Mouse (Mus musculus) embryonic facial prominence, embryonic 10.5 days (tissue): ENCODE data around the gene P2rx4. TPM values are rescaled to one million over a fixed set of nuclear protein-coding genes. Genes with fewer than 3 reads are reported as not detected.
"Not testable (repeated sequence)": the region's sequence is repeated elsewhere in the genome, so short reads cannot be mapped to it uniquely, and the experiment has no call there.

Source experiments
- DNase-seq: peaks from one replicate; pipeline ENCODE4 v3.0.0-alpha.2; 2017; ENCODE audit warnings: low spot score
- H3K27ac ChIP-seq: fragments of 300-500 bp; sonication (generic); replicated peaks from 2 replicates; pipeline ENCODE4 v1.5.1; 2016; ENCODE audit warnings: mild to moderate bottlenecking
- H3K27me3 ChIP-seq: fragments of 300-500 bp; sonication (generic); replicated peaks from 2 replicates; pipeline ENCODE4 v1.6.1; 2016; ENCODE audit warnings: low read depth, mild to moderate bottlenecking; ENCODE audit not compliant: poor library complexity, severe bottlenecking
- H3K36me3 ChIP-seq: fragments of 300-500 bp; sonication (generic); replicated peaks from 2 replicates; pipeline ENCODE4 v1.6.1; 2016; ENCODE audit warnings: mild to moderate bottlenecking, moderate library complexity
- H3K4me1 ChIP-seq: fragments of 300-500 bp; sonication (generic); 2 replicates; pipeline ENCODE4 v1.6.1; 2016
- H3K4me3 ChIP-seq: fragments of 300-500 bp; sonication (generic); 2 replicates; pipeline ENCODE4 v1.5.1; 2016; ENCODE audit warnings: mild to moderate bottlenecking, moderate library complexity
- H3K9me3 ChIP-seq: fragments of 300-500 bp; sonication (generic); 2 replicates; pipeline ENCODE4 v1.6.1; 2016; ENCODE audit warnings: mild to moderate bottlenecking
- WGBS: fragments of 180-500 bp; shearing (Covaris S2); methylation state at CpG from one replicate; pipeline ENCODE4 v1.1.7; 2016; 5-methylcytosine and 5-hydroxymethylcytosine counted together
- polyA plus RNA-seq: library from polyadenylated mRNA; unstranded; fragments of >200 nt; fragmentation: Nextera tagmentation; extraction: Ambion mirVana; gene quantifications from 2 replicates; pipeline ENCODE4 v1.2.1, GENCODE M21; 2016

P2rx4 gene
- polyA plus RNA-seq = 5.1 and 6.5 TPM in 2 replicates

DNA sequence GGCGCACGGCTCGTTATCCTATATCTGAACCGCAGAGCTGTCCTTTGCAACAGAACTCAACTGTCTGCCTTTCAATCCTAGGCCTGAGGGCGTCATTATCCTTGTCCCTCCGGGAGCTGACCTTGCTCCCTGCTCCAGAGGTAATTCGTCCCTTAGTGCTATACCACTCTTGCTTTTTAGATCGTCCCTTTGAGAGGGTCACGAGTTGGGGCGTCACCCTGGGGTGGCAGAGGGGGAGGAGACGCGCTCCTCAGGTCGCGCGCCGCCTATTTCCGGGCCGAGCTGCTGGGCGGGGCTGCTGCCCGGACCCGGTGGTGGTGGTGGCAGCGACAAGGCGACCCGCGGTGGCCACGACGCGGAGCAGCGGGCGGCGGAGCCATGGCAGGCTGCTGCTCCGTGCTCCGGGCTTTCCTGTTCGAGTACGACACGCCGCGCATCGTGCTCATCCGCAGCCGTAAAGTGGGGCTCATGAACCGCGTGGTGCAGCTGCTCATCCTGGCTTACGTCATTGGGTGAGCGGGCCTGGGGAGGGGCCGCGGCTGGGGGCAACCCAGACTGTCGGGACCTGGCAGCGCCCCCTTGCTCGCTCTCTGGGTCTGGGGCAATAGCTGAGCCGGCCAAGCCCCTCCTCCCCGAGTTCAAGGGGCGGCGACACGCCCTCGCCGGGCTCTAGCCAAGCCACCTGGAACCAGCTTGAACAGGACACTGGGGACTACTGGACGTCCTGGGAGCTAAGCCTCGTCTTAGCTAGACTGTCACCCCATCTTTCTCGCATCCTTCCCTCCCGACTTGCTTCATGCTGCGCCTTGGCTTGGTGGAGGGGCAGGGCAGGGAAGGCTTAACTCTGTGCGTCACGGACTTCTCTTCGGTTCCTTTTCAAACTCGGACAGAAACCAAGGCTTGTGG, at the start of gene P2rx4:
Gene P2rx4 (plus strand): TSS at position 269 of the 906 bp plus-strand sequence.
- Histone ChIP-seq H3K4me3 (peak within 1 kb of the TSS; percentile 79), H3K27ac (peak within 1 kb of the TSS; percentile 85), H3K36me3 (no peaks in the 10 kb centered on the region), H3K27me3 (peaks cover 9% of the 10 kb centered on the region; the same call in 1 of the 2 replicates), H3K4me1 (peaks cover 16% of the 10 kb centered on the region), H3K9me3 (no peaks in the 10 kb centered on the region)
- 1% methylated on average over 66 of the region's 66 CpGs for WGBS
- DNase-seq = peak; percentile 83

DNA sequence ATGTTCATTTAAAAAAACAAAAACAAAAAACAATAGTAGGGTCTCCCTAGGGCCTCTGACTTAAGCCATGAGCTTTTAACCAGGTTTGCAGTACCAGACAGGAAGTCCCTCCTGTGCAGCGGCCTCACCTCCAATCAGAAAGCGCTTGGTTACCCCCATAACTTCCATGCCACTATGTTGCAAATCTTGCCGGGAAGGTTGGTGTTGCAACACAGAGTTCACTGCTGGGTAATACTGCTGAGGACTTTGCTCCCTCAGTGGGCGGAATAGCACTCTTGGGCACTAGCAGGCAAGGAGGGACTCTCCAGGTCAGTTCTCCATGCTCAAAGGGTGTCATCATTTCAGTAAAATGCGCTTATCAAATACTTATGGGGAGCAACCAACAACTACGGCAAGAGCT, 44.8 kb upstream of the P2rx4 start:
- no peaks in the 10 kb centered on the region for H3K36me3 ChIP-seq
- peaks cover 11% of the 10 kb centered on the region for H3K4me1 ChIP-seq
- no peaks in the 10 kb centered on the region for H3K27me3 ChIP-seq
- H3K4me3 ChIP-seq = no peak overlapping the region
- H3K9me3 ChIP-seq = no peaks in the 10 kb centered on the region
- DNase-seq = no peak
- no peak overlapping the region for H3K27ac ChIP-seq
- WGBS = 95% methylated on average over 6 of the region's 6 CpGs

DNA sequence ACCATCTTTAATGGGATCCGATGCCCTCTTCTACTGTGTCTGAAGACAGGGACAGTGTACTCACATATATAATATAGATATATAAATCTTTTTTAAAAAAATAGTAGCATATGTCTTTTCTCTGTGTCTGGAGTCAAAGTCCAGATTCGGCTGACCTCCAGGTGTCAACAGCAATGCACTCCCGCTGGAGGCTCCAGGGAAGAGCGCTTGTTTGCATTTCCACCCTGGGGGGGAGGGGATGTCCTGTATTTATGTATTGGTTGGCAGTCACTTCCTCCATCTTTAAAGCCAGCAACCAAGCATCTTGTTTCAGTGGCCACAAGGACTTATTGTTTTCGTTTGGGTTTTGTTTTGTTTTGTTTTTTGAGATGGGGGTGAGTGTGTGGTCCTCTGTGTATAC, 42.3 kb upstream of the P2rx4 start:
- Histone ChIP-seq H3K27me3 (no peaks in the 10 kb centered on the region), H3K27ac (no peak overlapping the region)

DNA sequence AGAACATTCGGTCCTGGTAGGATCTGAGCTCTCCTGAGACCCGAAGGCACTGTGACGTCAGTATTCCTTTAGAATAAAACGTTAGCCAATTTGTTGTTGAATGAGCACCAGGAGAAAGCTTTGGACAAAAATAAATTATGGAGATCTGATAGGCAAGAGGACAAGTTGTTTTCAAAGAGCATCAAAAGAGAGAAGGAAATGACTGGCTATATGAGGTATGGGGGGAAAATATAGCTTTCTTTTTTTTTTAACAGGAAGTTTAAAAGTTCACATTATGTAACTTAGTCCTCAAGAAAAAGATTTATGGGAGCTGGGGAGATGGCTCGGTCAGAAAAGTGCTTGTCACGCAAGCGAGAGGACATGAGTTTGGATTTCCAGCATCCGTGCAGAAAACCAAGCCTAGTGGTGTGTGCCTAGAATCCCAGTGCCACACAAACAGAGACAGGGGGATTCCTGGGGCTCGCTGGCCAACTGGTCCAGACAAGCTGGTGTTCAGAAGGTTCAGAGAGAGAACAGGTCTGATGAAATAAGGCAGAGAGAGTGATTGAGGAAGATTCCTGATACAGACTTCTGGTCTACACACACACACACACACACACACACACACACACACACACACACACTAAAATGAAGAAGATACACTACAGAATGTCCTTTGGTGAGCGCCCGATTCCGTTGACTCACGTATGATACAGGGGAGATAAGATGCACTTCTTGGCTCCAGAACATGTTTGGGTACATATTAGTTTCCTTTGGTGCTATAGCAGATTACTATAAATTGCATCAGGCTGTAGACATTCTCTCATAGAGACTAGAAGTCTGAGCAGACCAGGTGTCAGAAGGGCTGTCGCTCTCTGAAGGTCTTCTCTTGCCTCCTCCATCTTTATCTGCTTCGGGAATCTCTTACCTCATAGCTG, 38.1 kb upstream of the P2rx4 start:
- DNase-seq = no peak
- no peaks in the 10 kb centered on the region for H3K27me3 ChIP-seq
- no peaks in the 10 kb centered on the region for H3K9me3 ChIP-seq
- H3K36me3 ChIP-seq = no peaks in the 10 kb centered on the region
- peaks cover 11% of the 10 kb centered on the region for H3K4me1 ChIP-seq
- 87% methylated on average over 15 of the region's 15 CpGs for WGBS
- H3K4me3 ChIP-seq = no peak overlapping the region
- H3K27ac ChIP-seq = no peak overlapping the region

More for the DNA sequence above, 42.3 kb upstream of the P2rx4 start:
- H3K36me3 ChIP-seq = no peaks in the 10 kb centered on the region
- no peak for DNase-seq
- H3K4me3 ChIP-seq = no peak overlapping the region
- WGBS = 67% methylated on average over 5 of the region's 5 CpGs
- no peaks in the 10 kb centered on the region for H3K9me3 ChIP-seq
- H3K4me1 ChIP-seq = peaks cover 11% of the 10 kb centered on the region

DNA sequence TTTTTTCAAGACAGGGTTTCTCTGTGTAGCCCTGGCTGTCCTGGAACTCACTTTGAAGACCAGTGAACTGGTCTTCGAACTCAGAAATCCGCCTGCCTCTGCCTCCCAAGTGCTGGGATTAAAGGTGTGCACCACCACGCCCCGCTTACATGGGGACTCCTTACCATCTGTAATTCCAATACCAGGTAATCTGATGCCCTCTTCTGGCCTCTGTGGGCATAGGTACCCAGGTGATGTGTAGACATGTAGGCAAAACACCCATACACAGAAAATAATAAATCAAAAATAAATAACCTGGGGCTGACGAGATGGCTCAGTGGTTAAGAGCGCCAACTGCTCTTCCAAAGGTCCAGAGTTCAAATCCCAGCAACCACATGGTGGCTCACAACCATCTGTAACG, 35.7 kb upstream of the P2rx4 start:
- WGBS = 79% methylated on average over 7 of the region's 7 CpGs

DNA sequence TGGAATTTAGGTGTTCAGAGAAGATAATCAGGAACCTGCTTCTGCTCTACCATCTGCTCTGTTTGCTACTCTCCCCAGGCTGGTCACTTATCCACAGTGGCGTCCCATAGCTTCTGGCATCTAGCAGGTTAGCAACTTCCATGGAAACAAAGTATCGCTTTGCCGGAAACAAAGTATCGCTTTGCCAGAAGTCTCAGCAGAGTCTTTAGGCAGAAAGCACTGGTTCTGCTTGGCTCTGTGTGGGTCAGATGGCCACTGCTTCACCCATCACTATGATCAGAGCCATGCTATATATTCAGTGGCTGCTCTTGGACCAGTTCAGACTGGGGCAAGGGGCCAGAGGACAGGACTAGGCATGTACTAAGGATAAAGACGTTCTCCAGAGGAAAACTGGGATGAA, 35.0 kb upstream of the P2rx4 start:
- no peak overlapping the region for H3K4me3 ChIP-seq
- WGBS = 86% methylated on average over 5 of the region's 5 CpGs
- no peak for DNase-seq
- H3K36me3 ChIP-seq = no peaks in the 10 kb centered on the region
- no peaks in the 10 kb centered on the region for H3K9me3 ChIP-seq
- H3K27me3 ChIP-seq = no peaks in the 10 kb centered on the region
- no peaks in the 10 kb centered on the region for H3K4me1 ChIP-seq
- H3K27ac ChIP-seq = no peak overlapping the region

More for the DNA sequence above, 35.7 kb upstream of the P2rx4 start:
- not testable (repeated sequence) for H3K4me1 ChIP-seq, DNase-seq, H3K27me3 ChIP-seq, H3K36me3 ChIP-seq, H3K9me3 ChIP-seq, H3K27ac ChIP-seq, H3K4me3 ChIP-seq

DNA sequence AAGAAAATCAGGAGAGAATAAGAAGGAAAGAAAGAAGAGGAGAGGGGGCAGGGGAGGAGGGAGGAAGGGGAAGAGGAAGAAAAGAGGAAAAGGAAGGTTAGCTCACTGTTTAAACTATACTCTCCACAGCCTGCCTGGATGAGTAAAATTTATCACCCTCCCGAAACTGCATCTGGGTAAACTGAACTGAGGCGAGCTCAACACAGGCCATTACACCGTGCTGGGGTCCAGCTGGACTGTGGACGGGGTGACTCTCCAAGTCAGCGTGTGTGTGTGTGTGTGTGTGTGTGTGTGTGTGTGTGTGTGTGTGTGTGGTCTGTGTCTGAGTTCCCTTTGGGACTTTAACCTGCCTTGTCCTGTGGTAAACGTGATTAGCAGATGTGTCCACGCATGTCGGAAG, 31.3 kb upstream of the P2rx4 start:
- Histone ChIP-seq H3K27me3 (no peaks in the 10 kb centered on the region), H3K27ac (no peak overlapping the region), H3K36me3 (no peaks in the 10 kb centered on the region), H3K9me3 (no peaks in the 10 kb centered on the region), H3K4me3 (no peak overlapping the region), H3K4me1 (no peaks in the 10 kb centered on the region)
- DNase-seq = no peak
- 84% methylated on average over 8 of the region's 8 CpGs for WGBS

DNA sequence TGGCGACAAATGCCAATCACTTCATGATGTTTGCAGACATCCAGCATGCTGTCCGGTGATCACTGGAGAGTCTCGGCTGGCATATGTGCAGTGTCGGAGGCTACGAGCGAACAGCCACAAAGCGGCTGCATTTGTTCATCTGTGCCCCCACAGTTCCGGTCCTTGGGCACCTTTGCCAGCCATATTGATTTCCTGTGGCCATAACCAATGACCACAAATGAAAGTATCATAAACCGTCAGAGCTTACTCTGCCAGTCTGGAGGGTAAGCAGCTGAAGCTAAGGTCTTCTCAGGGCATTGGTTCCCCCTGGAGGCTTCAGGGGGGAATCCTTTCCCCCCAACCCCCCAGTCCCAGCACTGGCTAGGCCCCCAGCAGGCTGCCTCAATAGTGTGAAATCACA, 29.4 kb upstream of the P2rx4 start:
- no peaks in the 10 kb centered on the region for H3K4me1 ChIP-seq
- no peak overlapping the region for H3K4me3 ChIP-seq
- DNase-seq = no peak
- WGBS = 91% methylated on average over 9 of the region's 9 CpGs
- H3K27ac ChIP-seq = no peak overlapping the region
- no peaks in the 10 kb centered on the region for H3K27me3 ChIP-seq
- no peaks in the 10 kb centered on the region for H3K36me3 ChIP-seq
- no peaks in the 10 kb centered on the region for H3K9me3 ChIP-seq

DNA sequence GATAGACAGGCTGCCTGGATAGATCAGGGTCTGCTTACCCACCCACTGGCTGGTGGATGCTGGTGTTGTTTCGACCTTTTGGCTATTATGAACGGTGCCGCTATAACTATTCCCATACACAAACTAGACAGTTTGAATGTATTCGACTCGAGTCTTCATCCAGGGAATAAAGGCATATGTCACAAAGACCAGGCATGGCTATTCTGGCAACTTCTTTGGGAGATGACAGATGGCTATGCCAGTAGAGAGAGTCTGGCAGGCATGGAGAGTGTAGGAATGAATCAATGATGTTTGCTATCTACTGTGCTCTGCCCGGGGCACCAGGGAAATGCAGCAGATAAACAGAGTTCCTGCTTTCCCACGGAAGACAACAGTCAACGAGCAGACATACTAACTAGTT, 27.5 kb upstream of the P2rx4 start:
- no peak for DNase-seq
- Histone ChIP-seq H3K27me3 (no peaks in the 10 kb centered on the region), H3K4me3 (no peak overlapping the region), H3K27ac (no peak overlapping the region), H3K4me1 (no peaks in the 10 kb centered on the region), H3K9me3 (no peaks in the 10 kb centered on the region), H3K36me3 (no peaks in the 10 kb centered on the region)
- 90% methylated on average over 8 of the region's 8 CpGs for WGBS

DNA sequence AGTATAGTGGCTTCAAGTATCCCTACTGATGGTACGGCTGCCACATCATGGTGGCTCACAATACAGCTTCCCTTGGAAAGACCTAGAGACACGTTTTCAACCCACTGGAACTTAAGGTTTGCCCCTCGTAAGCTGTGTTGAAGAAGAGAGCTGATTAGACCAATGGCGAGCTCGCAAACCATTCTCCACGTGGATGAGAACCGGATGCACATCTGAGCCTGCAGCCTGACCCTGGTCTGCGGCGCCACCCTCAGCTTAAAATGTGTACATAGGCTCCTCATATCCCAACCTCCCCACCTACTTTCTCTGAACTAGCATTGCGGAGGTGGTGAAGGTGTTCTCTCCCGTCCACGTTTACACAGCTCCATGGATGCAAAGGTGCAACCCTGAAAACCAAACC, 26.1 kb upstream of the P2rx4 start:
- no peak overlapping the region for H3K27ac ChIP-seq
- H3K36me3 ChIP-seq = no peaks in the 10 kb centered on the region
- no peak overlapping the region for H3K4me3 ChIP-seq
- 84% methylated on average over 12 of the region's 12 CpGs for WGBS
- H3K9me3 ChIP-seq = no peaks in the 10 kb centered on the region
- H3K27me3 ChIP-seq = no peaks in the 10 kb centered on the region
- no peak for DNase-seq
- H3K4me1 ChIP-seq = no peaks in the 10 kb centered on the region

DNA sequence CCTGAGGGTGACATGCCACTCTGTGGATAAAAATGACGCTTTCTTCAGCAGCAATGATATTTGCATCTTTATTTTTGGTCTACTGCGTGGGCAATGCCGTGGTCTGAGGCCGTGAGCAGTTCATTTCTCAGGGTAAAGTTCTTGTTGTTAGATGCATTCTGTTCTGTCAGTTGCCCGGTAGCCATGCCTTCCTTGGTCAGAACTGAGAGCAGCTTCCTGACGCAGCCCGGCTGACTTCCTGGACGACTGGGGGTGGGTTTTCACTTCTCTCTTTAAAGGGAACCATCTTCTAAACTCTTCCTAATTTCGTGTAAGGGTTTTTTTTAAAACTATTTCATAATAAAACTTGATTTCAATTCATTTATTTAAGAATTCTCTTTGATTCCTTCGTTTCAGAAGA, 23.4 kb upstream of the P2rx4 start:
- no peaks in the 10 kb centered on the region for H3K9me3 ChIP-seq
- H3K27me3 ChIP-seq = no peaks in the 10 kb centered on the region
- no peaks in the 10 kb centered on the region for H3K36me3 ChIP-seq
- H3K4me3 ChIP-seq = no peak overlapping the region
- 83% methylated on average over 10 of the region's 10 CpGs for WGBS
- no peak overlapping the region for H3K27ac ChIP-seq
- no peaks in the 10 kb centered on the region for H3K4me1 ChIP-seq
- DNase-seq = no peak

DNA sequence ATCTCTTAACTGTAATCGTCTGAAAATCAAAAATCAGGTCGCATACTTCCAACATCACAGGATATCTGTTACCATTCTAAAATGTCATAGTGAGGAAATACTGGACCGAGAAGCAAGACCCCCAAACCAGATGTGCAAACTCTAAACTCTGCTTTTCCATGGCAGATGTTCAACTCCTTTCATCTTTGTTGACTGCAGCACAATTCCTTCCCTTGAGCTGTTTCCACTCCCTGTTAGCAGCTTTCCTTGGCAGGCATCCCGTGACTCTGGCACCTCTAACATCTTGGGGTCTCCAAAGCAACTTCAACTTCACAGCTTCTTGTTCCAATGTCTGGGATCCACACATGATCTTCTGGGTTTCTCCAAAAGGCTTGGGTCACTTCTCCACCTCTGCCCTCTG, 20.0 kb upstream of the P2rx4 start:
- DNase-seq = no peak
- Histone ChIP-seq H3K4me1 (peaks cover under 1% of the 10 kb centered on the region; the same call in 1 of the 2 replicates), H3K36me3 (no peaks in the 10 kb centered on the region), H3K4me3 (no peak overlapping the region), H3K27ac (no peak overlapping the region), H3K9me3 (no peaks in the 10 kb centered on the region), H3K27me3 (no peaks in the 10 kb centered on the region)
- 91% methylated on average over 4 of the region's 4 CpGs for WGBS
